Mouse (Mus musculus) thymus, adult 2 months (tissue): ENCODE measurements around the gene Cyp2d10.
"Not testable (repeated sequence)": the region's sequence is repeated elsewhere in the genome, so short reads cannot be mapped to it uniquely, and the experiment has no call there.

ENCODE experiments used
- CTCF ChIP-seq: fragments of 200-500 bp; IDR thresholded peaks from 2 replicates; pipeline ENCODE4 v1.5.1; 2012; ENCODE audit warnings: mild to moderate bottlenecking, control low read depth, low read length, moderate library complexity, borderline replicate concordance; ENCODE audit not compliant: control insufficient read depth, poor library complexity, insufficient read depth; ENCODE audit errors: extremely low read depth
- POLR2A ChIP-seq: fragments of 200-500 bp; IDR thresholded peaks from 2 replicates; pipeline ENCODE4 v1.6.1; 2012; ENCODE audit warnings: mild to moderate bottlenecking, low read length, control low read depth, moderate library complexity; ENCODE audit not compliant: control insufficient read depth, poor library complexity, insufficient read depth; ENCODE audit errors: extremely low read depth

GRCm38 (mm10) chr15:82389916-82390315, 17.1 kb downstream of the Cyp2d10 start:
- not testable (repeated sequence) for TF ChIP-seq POLR2A, CTCF
